Mouse (Mus musculus): ENCODE results near the gene Actl7a. TPM values are rescaled to one million over a fixed set of nuclear protein-coding genes. Genes with fewer than 3 reads are reported as not detected.

Gene Actl7a
- polyA plus RNA-seq, 1 experiment from 2014 or later = not detected

DNA sequence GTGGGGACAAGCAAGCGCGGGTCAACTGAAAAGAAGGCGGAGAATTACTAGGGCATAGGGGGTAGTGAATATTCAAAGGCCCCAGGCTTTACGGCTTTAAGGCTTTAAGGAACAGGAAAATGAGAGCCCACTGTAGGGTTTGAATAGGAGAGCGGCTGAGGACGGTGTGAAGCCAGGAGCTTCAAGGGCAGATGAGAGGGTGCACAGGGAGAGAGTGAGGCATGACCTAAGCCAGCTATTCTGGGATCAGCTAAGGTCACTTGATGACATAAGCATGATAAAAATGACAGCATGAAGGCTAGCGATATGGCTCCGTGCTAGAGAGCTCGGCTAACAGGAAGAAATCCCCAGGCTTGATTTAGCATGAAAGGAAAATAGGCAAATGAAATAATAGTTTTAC lies 23.8 kb upstream of the Actl7a start:
- H3K27me3 ChIP-seq (replicated peaks; ENCODE audit: control insufficient read depth, insufficient read depth, low read length) = no peaks in the 10 kb centered on the region
- DNase-seq (ENCODE audit: low spot score) = no peak
- H3K27ac ChIP-seq (replicated peaks; ENCODE audit: low read depth, low read length) = no peak overlapping the region
- H3K9ac ChIP-seq (ENCODE audit: low read depth, low read length) = no peak overlapping the region
- H3K36me3 ChIP-seq (ENCODE audit: control insufficient read depth, insufficient read depth, low read length) = no peaks in the 10 kb centered on the region
- no peak overlapping the region for H3K4me2 ChIP-seq (ENCODE audit: low read depth, low read length)
- H3K9me3 ChIP-seq (ENCODE audit: control insufficient read depth, low read length) = no peaks in the 10 kb centered on the region
- H3K4me3 ChIP-seq (ENCODE audit: low read depth, low read length) = no peak overlapping the region
- no peak for ATAC-seq (ENCODE audit: low read depth)
- peaks cover 6% of the 10 kb centered on the region; the same call in 1 of the 2 replicates for H3K4me1 ChIP-seq (ENCODE audit: control insufficient read depth, insufficient read depth, low read length)
- 61% methylated on average over 9 of the region's 9 CpGs for WGBS

DNA sequence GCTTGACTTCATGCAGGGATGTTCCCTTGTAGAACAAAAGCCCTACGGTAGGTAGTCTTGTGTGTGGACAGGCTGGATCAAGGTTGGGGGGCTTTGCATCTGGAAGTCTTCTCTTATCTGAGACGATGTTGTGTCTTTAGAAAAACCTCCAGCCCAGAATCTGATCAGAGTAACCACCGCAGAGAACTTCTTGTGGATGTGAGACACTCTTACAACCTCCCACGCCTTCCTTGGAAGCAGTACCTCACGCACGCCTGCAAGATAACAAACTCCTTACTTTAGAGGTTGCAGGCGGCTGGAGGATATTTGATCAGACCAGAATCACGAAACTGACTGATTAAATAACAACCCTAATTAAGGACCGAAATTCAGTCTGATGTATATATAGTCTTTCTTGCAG lies 22.8 kb upstream of the Actl7a start:
- Histone ChIP-seq H3K9me3 (ENCODE audit: control insufficient read depth, low read length) (no peaks in the 10 kb centered on the region), H3K27me3 (replicated peaks; ENCODE audit: control insufficient read depth, insufficient read depth, low read length) (no peaks in the 10 kb centered on the region), H3K36me3 (ENCODE audit: control insufficient read depth, insufficient read depth, low read length) (no peaks in the 10 kb centered on the region), H3K27ac (replicated peaks; ENCODE audit: low read depth, low read length) (no peak overlapping the region), H3K9ac (ENCODE audit: low read depth, low read length) (no peak overlapping the region), H3K4me1 (ENCODE audit: control insufficient read depth, insufficient read depth, low read length) (peaks cover 6% of the 10 kb centered on the region; the same call in 1 of the 2 replicates), H3K4me3 (ENCODE audit: low read depth, low read length) (no peak overlapping the region), H3K4me2 (ENCODE audit: low read depth, low read length) (no peak overlapping the region)
- DNase-seq (ENCODE audit: low spot score) = no peak
- no peak for ATAC-seq (ENCODE audit: low read depth)
- WGBS = 75% methylated on average over 9 of the region's 9 CpGs

- Histone ChIP-seq H3K36me3 (ENCODE audit: control insufficient read depth, insufficient read depth, low read length) (no peaks in the 10 kb centered on the region), H3K4me2 (ENCODE audit: low read depth, low read length) (no peak overlapping the region), H3K27ac (replicated peaks; ENCODE audit: low read depth, low read length) (no peak overlapping the region), H3K4me1 (ENCODE audit: control insufficient read depth, insufficient read depth, low read length) (peaks cover 6% of the 10 kb centered on the region; the same call in 1 of the 2 replicates), H3K4me3 (ENCODE audit: low read depth, low read length) (no peak overlapping the region), H3K9me3 (ENCODE audit: control insufficient read depth, low read length) (no peaks in the 10 kb centered on the region), H3K27me3 (replicated peaks; ENCODE audit: control insufficient read depth, insufficient read depth, low read length) (no peaks in the 10 kb centered on the region), H3K9ac (ENCODE audit: low read depth, low read length) (no peak overlapping the region)
- ATAC-seq (ENCODE audit: low read depth) (no peak), DNase-seq (ENCODE audit: low spot score) (no peak)
- 30% methylated on average over 3 of the region's 3 CpGs for WGBS
Measured at GRCm38 (mm10) chr4:56721469-56721868, 21.7 kb upstream of the Actl7a start.

GRCm38 (mm10) chr4:56722346-56722745 lies 20.9 kb upstream of the Actl7a start:
- Histone ChIP-seq H3K4me1 (ENCODE audit: control insufficient read depth, insufficient read depth, low read length) (peaks cover 6% of the 10 kb centered on the region; the same call in 1 of the 2 replicates), H3K4me3 (ENCODE audit: low read depth, low read length) (no peak overlapping the region), H3K9ac (ENCODE audit: low read depth, low read length) (no peak overlapping the region), H3K27me3 (replicated peaks; ENCODE audit: control insufficient read depth, insufficient read depth, low read length) (no peaks in the 10 kb centered on the region), H3K9me3 (ENCODE audit: control insufficient read depth, low read length) (peaks cover 2% of the 10 kb centered on the region), H3K36me3 (ENCODE audit: control insufficient read depth, insufficient read depth, low read length) (no peaks in the 10 kb centered on the region), H3K27ac (replicated peaks; ENCODE audit: low read depth, low read length) (no peak overlapping the region), H3K4me2 (ENCODE audit: low read depth, low read length) (no peak overlapping the region)
- WGBS = 61% methylated on average over 6 of the region's 6 CpGs
- no peak for ATAC-seq (ENCODE audit: low read depth)
- DNase-seq (ENCODE audit: low spot score) = no peak

DNA sequence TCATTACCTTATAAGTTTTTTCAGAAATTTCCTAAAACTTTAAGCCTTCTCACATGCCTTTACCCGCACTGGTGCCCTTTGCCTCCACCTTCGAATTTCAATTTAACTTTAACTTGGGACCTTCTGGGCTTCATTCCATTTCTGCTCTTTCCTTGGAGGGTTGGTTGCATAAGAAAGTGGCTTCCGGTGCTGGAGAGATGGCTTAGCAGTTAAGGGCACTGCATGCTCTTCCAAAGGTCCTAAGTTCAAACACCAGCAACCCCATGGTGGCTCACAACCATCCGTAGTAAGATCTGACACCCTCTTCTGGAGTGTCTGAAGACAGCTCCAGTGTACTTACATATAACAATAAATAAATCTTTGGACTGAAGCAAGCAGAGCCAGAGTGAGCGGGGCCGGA lies 20.0 kb upstream of the Actl7a start:
- H3K36me3 ChIP-seq (ENCODE audit: control insufficient read depth, insufficient read depth, low read length) = no peaks in the 10 kb centered on the region
- no peak overlapping the region for H3K27ac ChIP-seq (replicated peaks; ENCODE audit: low read depth, low read length)
- no peak for DNase-seq (ENCODE audit: low spot score)
- no peaks in the 10 kb centered on the region for H3K27me3 ChIP-seq (replicated peaks; ENCODE audit: control insufficient read depth, insufficient read depth, low read length)
- 92% methylated on average over 6 of the region's 6 CpGs for WGBS
- H3K4me2 ChIP-seq (ENCODE audit: low read depth, low read length) = no peak overlapping the region
- no peak overlapping the region for H3K4me3 ChIP-seq (ENCODE audit: low read depth, low read length)
- ATAC-seq (ENCODE audit: low read depth) = no peak
- H3K9me3 ChIP-seq (ENCODE audit: control insufficient read depth, low read length) = peaks cover 7% of the 10 kb centered on the region
- H3K4me1 ChIP-seq (ENCODE audit: control insufficient read depth, insufficient read depth, low read length) = peaks cover 6% of the 10 kb centered on the region; the same call in 1 of the 2 replicates
- no peak overlapping the region for H3K9ac ChIP-seq (ENCODE audit: low read depth, low read length)

GRCm38 (mm10) chr4:56725839-56726238 lies 17.4 kb upstream of the Actl7a start:
- DNase-seq (ENCODE audit: low spot score) (no peak), ATAC-seq (ENCODE audit: low read depth) (no peak)
- no peak overlapping the region for H3K4me3 ChIP-seq (ENCODE audit: low read depth, low read length)
- no peaks in the 10 kb centered on the region for H3K27me3 ChIP-seq (replicated peaks; ENCODE audit: control insufficient read depth, insufficient read depth, low read length)
- H3K36me3 ChIP-seq (ENCODE audit: control insufficient read depth, insufficient read depth, low read length) = no peaks in the 10 kb centered on the region
- H3K9ac ChIP-seq (ENCODE audit: low read depth, low read length) = no peak overlapping the region
- peaks cover 7% of the 10 kb centered on the region for H3K9me3 ChIP-seq (ENCODE audit: control insufficient read depth, low read length)
- 53% methylated on average over 8 of the region's 8 CpGs for WGBS
- no peaks in the 10 kb centered on the region for H3K4me1 ChIP-seq (ENCODE audit: control insufficient read depth, insufficient read depth, low read length)
- H3K27ac ChIP-seq (replicated peaks; ENCODE audit: low read depth, low read length) = no peak overlapping the region
- H3K4me2 ChIP-seq (ENCODE audit: low read depth, low read length) = no peak overlapping the region

- H3K4me2 ChIP-seq (ENCODE audit: low read depth, low read length) = no peak within 1 kb of the TSS
- no peaks in the 10 kb centered on the region for H3K27me3 ChIP-seq (replicated peaks; ENCODE audit: control insufficient read depth, insufficient read depth, low read length)
- no peaks in the 10 kb centered on the region for H3K9me3 ChIP-seq (ENCODE audit: control insufficient read depth, low read length)
- no peak within 1 kb of the TSS for H3K4me3 ChIP-seq (ENCODE audit: low read depth, low read length)
- no peaks in the 10 kb centered on the region for H3K4me1 ChIP-seq (ENCODE audit: control insufficient read depth, insufficient read depth, low read length)
- DNase-seq (ENCODE audit: low spot score) (no peak), ATAC-seq (ENCODE audit: low read depth) (no peak)
- H3K9ac ChIP-seq (ENCODE audit: low read depth, low read length) = no peak within 1 kb of the TSS
- 93% methylated on average over 13 of the region's 18 CpGs for WGBS
- no peak within 1 kb of the TSS for H3K27ac ChIP-seq (replicated peaks; ENCODE audit: low read depth, low read length)
- peaks cover 14% of the 10 kb centered on the region for H3K36me3 ChIP-seq (ENCODE audit: control insufficient read depth, insufficient read depth, low read length)
Measured at GRCm38 (mm10) chr4:56740020-56740485, 3.2 kb upstream of the Actl7a start, which contains the start of gene Gm26657. Gene Gm26657, plus strand, starts transcription at chr4:56740070.

DNA sequence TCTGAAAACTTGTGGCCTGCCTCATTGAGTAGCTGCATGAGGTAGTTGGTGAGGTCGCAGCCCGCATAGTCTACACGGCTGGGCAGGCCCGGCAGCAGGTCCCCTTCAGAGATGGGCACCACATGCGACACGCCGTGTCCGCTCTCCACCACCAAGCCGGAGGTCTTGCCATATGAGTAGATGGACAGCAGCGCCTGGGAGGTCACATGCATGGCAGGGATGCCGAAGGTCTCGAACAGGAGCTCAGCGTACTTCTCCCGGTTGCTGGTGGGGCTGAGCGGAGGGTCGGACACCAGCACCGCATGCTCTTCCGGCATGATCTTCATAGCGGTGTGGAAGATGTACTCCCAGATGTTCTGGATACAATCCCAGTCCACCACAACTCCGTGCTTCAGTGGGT lies 2.6 kb upstream of the Actl7a start:
- Histone ChIP-seq H3K4me3 (ENCODE audit: low read depth, low read length) (no peak overlapping the region), H3K36me3 (ENCODE audit: control insufficient read depth, insufficient read depth, low read length) (peaks cover 14% of the 10 kb centered on the region), H3K4me2 (ENCODE audit: low read depth, low read length) (no peak overlapping the region), H3K9me3 (ENCODE audit: control insufficient read depth, low read length) (no peaks in the 10 kb centered on the region), H3K27me3 (replicated peaks; ENCODE audit: control insufficient read depth, insufficient read depth, low read length) (no peaks in the 10 kb centered on the region), H3K27ac (replicated peaks; ENCODE audit: low read depth, low read length) (no peak overlapping the region), H3K4me1 (ENCODE audit: control insufficient read depth, insufficient read depth, low read length) (no peaks in the 10 kb centered on the region), H3K9ac (ENCODE audit: low read depth, low read length) (no peak overlapping the region)
- DNase-seq (ENCODE audit: low spot score) (no peak), ATAC-seq (ENCODE audit: low read depth) (no peak)
- WGBS = 96% methylated on average over 20 of the region's 20 CpGs

DNA sequence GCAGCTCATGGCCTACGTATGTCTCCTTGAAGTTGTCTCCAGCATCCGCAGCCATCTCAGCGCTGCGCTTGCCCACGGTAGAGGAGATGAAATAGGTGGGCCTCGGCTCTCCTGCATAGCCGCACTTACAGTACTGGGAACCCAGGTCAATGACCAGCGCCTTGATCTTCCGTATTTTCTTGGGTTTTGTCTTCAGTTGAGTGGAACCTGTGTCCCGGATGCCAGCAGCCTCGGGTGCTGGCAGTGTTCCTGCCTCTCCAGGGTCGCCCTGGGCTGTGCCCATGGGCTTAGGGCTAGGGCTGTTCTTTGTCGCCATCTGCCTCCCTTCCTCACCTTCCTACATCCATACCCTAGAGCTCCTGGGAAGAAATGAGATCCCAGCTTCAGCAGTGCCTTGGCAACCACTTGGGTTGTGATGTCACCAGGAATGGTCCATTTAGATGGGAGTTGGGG lies 2.1 kb upstream of the Actl7a start, which contains the start of gene Actl7b:
TSS of gene Actl7b (minus strand) at position 403 of the 453 bp plus-strand sequence.
- 94% methylated on average over 13 of the region's 13 CpGs for WGBS
- no peak within 1 kb of the TSS for H3K9ac ChIP-seq (ENCODE audit: low read depth, low read length)
- no peak within 1 kb of the TSS for H3K4me2 ChIP-seq (ENCODE audit: low read depth, low read length)
- peaks cover 19% of the 10 kb centered on the region for H3K36me3 ChIP-seq (ENCODE audit: control insufficient read depth, insufficient read depth, low read length)
- no peak within 1 kb of the TSS for H3K4me3 ChIP-seq (ENCODE audit: low read depth, low read length)
- no peak for DNase-seq (ENCODE audit: low spot score)
- no peaks in the 10 kb centered on the region for H3K9me3 ChIP-seq (ENCODE audit: control insufficient read depth, low read length)
- H3K4me1 ChIP-seq (ENCODE audit: control insufficient read depth, insufficient read depth, low read length) = no peaks in the 10 kb centered on the region
- no peaks in the 10 kb centered on the region for H3K27me3 ChIP-seq (replicated peaks; ENCODE audit: control insufficient read depth, insufficient read depth, low read length)
- no peak for ATAC-seq (ENCODE audit: low read depth)
- no peak within 1 kb of the TSS for H3K27ac ChIP-seq (replicated peaks; ENCODE audit: low read depth, low read length)

Measured in embryonic facial prominence, embryonic 14.5 days (tissue).